Comparison of ENCODE assay signal across 10 mouse cellular contexts in the genomic region with DNA sequence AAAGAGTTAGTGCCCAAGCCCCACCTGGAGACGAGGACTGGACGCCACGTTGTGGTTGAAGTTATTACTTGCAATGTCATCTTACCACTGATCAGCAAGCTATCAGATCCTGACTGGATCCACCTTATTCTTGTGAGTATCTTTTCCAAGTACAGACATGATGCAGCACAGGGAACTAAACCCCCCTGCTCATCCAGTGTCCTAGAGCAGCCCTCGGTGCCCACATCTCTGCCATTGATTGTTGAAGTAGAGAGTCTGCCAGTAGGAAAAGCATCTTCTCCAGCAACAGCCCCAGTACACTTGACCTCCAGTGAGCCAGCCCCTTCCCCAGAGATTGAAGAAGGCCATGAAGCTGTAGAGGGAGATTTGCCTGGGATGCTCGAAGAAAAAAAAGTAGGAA. TPM values are rescaled to one million over a fixed set of nuclear protein-coding genes. Genes with fewer than 3 reads are reported as not detected.
DNase-seq lines count a peak whose midpoint lies in the region; ATAC-seq and TF ChIP-seq lines count a peak whose summit lies in the region.
"Had no signal": no experiment of that assay in that cellular context is flagged by ENCODE, and none has a peak within 500 bp of the region (broad histone marks: within the 10 kb centered on the region; RNA-seq: fewer than 3 reads in every experiment).

No protein-coding gene starts in this region.

- peak overlapping the region; percentile 91 for H3K4me2 ChIP-seq in heart, embryonic 13.5 days
- H3K4me2 ChIP-seq in liver, embryonic 15.5 days: peak overlapping the region; percentile 77; the same call in 1 of the 2 replicates
- H3K4me2 ChIP-seq in stomach, embryonic 16.5 days (ENCODE audit: low read depth, low read length): peak overlapping the region; percentile 92; the same call in 1 of the 2 replicates

- 85% methylated on average over 5 of the region's 5 CpGs for WGBS in heart, embryonic 13.5 days
- WGBS in liver, embryonic 15.5 days (ENCODE audit: insufficient replicate concordance): 78% methylated on average over 5 of the region's 5 CpGs
- 89% methylated on average over 5 of the region's 5 CpGs for WGBS in stomach, embryonic 16.5 days

- intact Hi-C loops in heart, postnatal 36 days (cut with DNase I): loop anchor here (5.0 kb wide), 1 partner anchor 514 kb away; a partner anchor contains a TSS

- H3K9me3 ChIP-seq in heart, embryonic 13.5 days: no peaks in the 10 kb centered on the region
- no peaks in the 10 kb centered on the region for H3K9me3 ChIP-seq in liver, embryonic 15.5 days (replicated peaks)
- no peaks in the 10 kb centered on the region for H3K9me3 ChIP-seq in stomach, embryonic 16.5 days (replicated peaks; ENCODE audit: control insufficient read depth, low read length)

- peaks cover 40% of the 10 kb centered on the region for H3K4me1 ChIP-seq in heart, embryonic 13.5 days
- H3K4me1 ChIP-seq in testis, adult 2 months (ENCODE audit: control insufficient read depth, insufficient read depth, low read length): peaks cover 5% of the 10 kb centered on the region
- H3K4me1 ChIP-seq in liver, embryonic 15.5 days (replicated peaks): peaks cover 27% of the 10 kb centered on the region
- H3K4me1 ChIP-seq in stomach, embryonic 16.5 days (ENCODE audit: control insufficient read depth, insufficient read depth, low read length): peaks cover 25% of the 10 kb centered on the region; the same call in 1 of the 2 replicates

- H3K27ac ChIP-seq in heart, embryonic 13.5 days (replicated peaks): no peak overlapping the region
- H3K27ac ChIP-seq in testis, adult 2 months (ENCODE audit: control insufficient read depth, insufficient read depth, low read depth, low read length): no peak overlapping the region
- no peak overlapping the region for H3K27ac ChIP-seq in liver, embryonic 15.5 days (replicated peaks)
- H3K27ac ChIP-seq in stomach, embryonic 16.5 days (ENCODE audit: low read length): no peak overlapping the region

- 0 out of 2 replicates have a peak, but pooled peaks cover 2% of the 10 kb centered on the region for H3K27me3 ChIP-seq in heart, embryonic 13.5 days (replicated peaks)
- no peaks in the 10 kb centered on the region for H3K27me3 ChIP-seq in testis, adult 2 months (ENCODE audit: control insufficient read depth, insufficient read depth, low read length)
- H3K27me3 ChIP-seq in liver, embryonic 15.5 days: no peaks in the 10 kb centered on the region
- no peaks in the 10 kb centered on the region for H3K27me3 ChIP-seq in stomach, embryonic 16.5 days (ENCODE audit: control insufficient read depth, insufficient read depth, low read length)

- peaks cover 28% of the 10 kb centered on the region for H3K36me3 ChIP-seq in heart, embryonic 13.5 days
- H3K36me3 ChIP-seq in testis, adult 2 months (ENCODE audit: control insufficient read depth, insufficient read depth, low read length): peaks cover 3% of the 10 kb centered on the region
- H3K36me3 ChIP-seq in liver, embryonic 15.5 days (replicated peaks): peaks cover 11% of the 10 kb centered on the region
- H3K36me3 ChIP-seq in stomach, embryonic 16.5 days (ENCODE audit: control insufficient read depth, insufficient read depth, low read length): 0 out of 2 replicates have a peak, but pooled peaks cover 5% of the 10 kb centered on the region

- no peak for ATAC-seq in heart, embryonic 13.5 days (ENCODE audit: extremely low read depth, insufficient number of reproducible peaks, low FRiP score, low TSS enrichment)
- no peak for ATAC-seq in liver, embryonic 15.5 days (ENCODE audit: insufficient read depth)
- ATAC-seq in stomach, embryonic 16.5 days (ENCODE audit: insufficient read depth, low FRiP score): no peak
- ATAC-seq: inflammation-experienced regulatory T-cells, adult 6 months had no signal

- TF ChIP-seq CTCF in testis, adult 2 months (IDR thresholded peaks at IDR 0.05; ENCODE audit: control insufficient read depth, insufficient read depth, insufficient replicate concordance, low read depth, low read length): no peak

- DNase-seq in heart, postnatal 36 days: no peak
- DNase-seq in testis, postnatal 14 days (ENCODE audit: low spot score): no peak
- DNase-seq in spleen, adult 12 weeks (ENCODE audit: low spot score): no peak
- no peak for DNase-seq in embryo, embryonic 10.5 days (ENCODE audit: low spot score)
- DNase-seq: thymus, postnatal 36 days had no signal

- H3K4me3 ChIP-seq in heart, embryonic 13.5 days: peak overlapping the region; percentile 92; the same call in 1 of the 2 replicates
- peak overlapping the region; percentile 97; the same call in 1 of the 2 replicates for H3K4me3 ChIP-seq in testis, adult 2 months (ENCODE audit: control insufficient read depth, low read depth, low read length)
- H3K4me3 ChIP-seq in liver, embryonic 15.5 days (replicated peaks): no peak overlapping the region
- peak overlapping the region; percentile 83 for H3K4me3 ChIP-seq in stomach, embryonic 16.5 days (replicated peaks; ENCODE audit: low read length)

- no peak for TF ChIP-seq POLR2A in testis, adult 2 months (IDR thresholded peaks at IDR 0.05; ENCODE audit: control insufficient read depth, low read depth, low read length)

- no peak overlapping the region for H3K9ac ChIP-seq in heart, embryonic 13.5 days
- no peak overlapping the region for H3K9ac ChIP-seq in liver, embryonic 15.5 days
- H3K9ac ChIP-seq in stomach, embryonic 16.5 days (ENCODE audit: low read length): no peak overlapping the region

RNA-seq across cellular contexts. Expression of a gene that starts 1.3 kb away (rescaled TPM):
- 12.6 and 14.4 TPM in 2 replicates for polyA plus RNA-seq in heart, embryonic 13.5 days (2015; fragmentation: Nextera tagmentation; extraction: Ambion mirVana)
- 10 to 100 TPM; 23.5 to 24.2 TPM for total RNA-seq in heart, postnatal 36 days (2021)
- polyA plus RNA-seq in testis, adult 2 months (2012; rRNA removed): 12.8 and 13.8 TPM in 2 replicates
- 4.2 and 4.3 TPM in 2 replicates for polyA plus RNA-seq in liver, embryonic 15.5 days (2015; fragmentation: Nextera tagmentation; extraction: Ambion mirVana)
- 17.5 and 19.2 TPM in 2 replicates for polyA plus RNA-seq in stomach, embryonic 16.5 days (2015; fragmentation: Nextera tagmentation; extraction: Ambion mirVana)
